Mouse (Mus musculus): ENCODE results near the gene Dus4l. TPM values are rescaled to one million over a fixed set of nuclear protein-coding genes. Genes with fewer than 3 reads are reported as not detected.

The Dus4l gene
- total and polyA plus RNA-seq, 3 experiments = 16.1 to 32.8 (median 23.2) TPM

- H3K36me3 ChIP-seq (replicated peaks in 1 of 2; ENCODE audit: control insufficient read depth in 1 of 2, insufficient read depth in 1 of 2, low read length in 1 of 2) = peaks cover 2 to 17% of the 10 kb centered on the region in 2 experiments
- H3K9ac ChIP-seq (ENCODE audit: insufficient read depth, low read depth) = no peak overlapping the region
- TF ChIP-seq MAFK (IDR thresholded peaks at IDR 0.05; ENCODE audit: insufficient replicate concordance, low read length) (no peak), RAD21 (IDR thresholded peaks at IDR 0.05; ENCODE audit: low read depth, low read length) (no peak), ZKSCAN1 (IDR thresholded peaks at IDR 0.05; ENCODE audit: borderline replicate concordance, low read depth, low read length) (no peak), E2F4 (IDR thresholded peaks at IDR 0.05; ENCODE audit: insufficient replicate concordance, low read depth, low read length) (no peak), PAX5 (IDR thresholded peaks at IDR 0.05; ENCODE audit: low read length) (no peak), MXI1 (IDR thresholded peaks at IDR 0.05; ENCODE audit: low read depth, low read length) (no peak), JUN (IDR thresholded peaks at IDR 0.05; ENCODE audit: insufficient read depth, low read depth, low read length) (no peak), KAT2A (IDR thresholded peaks at IDR 0.05; ENCODE audit: insufficient replicate concordance, low read length) (no peak)
- H3K79me2 ChIP-seq (replicated peaks; ENCODE audit: control insufficient read depth, extremely low read depth, insufficient read depth, poor library complexity, severe bottlenecking) = no peaks in the 10 kb centered on the region
- H3K27ac ChIP-seq (ENCODE audit: insufficient read depth, low read depth) = no peak overlapping the region
- no peak overlapping the region for H3K4me2 ChIP-seq (ENCODE audit: insufficient read depth, low read depth, poor library complexity, severe bottlenecking)
- in situ Hi-C loops (cut with MboI; ENCODE audit: low pct_ligation_motif_present, low pct_unique_long_range_greater_than_20kb, low sequenced_read_pairs) = no loop called here
- H3K9me3 ChIP-seq (replicated peaks; ENCODE audit: low read length) = no peaks in the 10 kb centered on the region
- no peaks in the 10 kb centered on the region for H3K4me1 ChIP-seq (ENCODE audit: control insufficient read depth in 1 of 2, insufficient read depth in 2 of 2)
- no peak for DNase-seq (ENCODE audit: extremely low read depth)
- no peaks in the 10 kb centered on the region for H3K27me3 ChIP-seq (replicated peaks)
- dilution Hi-C loops (cut with MboI; ENCODE audit: extremely low pct_ligation_motif_present, extremely low pct_unique_long_range_greater_than_20kb, low sequenced_read_pairs) = no loop called here
- no peak overlapping the region for H3K4me3 ChIP-seq (replicated peaks in 1 of 3; ENCODE audit: low read depth in 2 of 3, low read length in 2 of 3, poor library complexity in 1 of 3)
Measured at GRCm38 (mm10) chr12:31693278-31693677, 38.7 kb upstream of the Dus4l start.

- dilution Hi-C loops (cut with MboI; ENCODE audit: extremely low pct_ligation_motif_present, extremely low pct_unique_long_range_greater_than_20kb, low sequenced_read_pairs) = no loop called here
- no peak overlapping the region for H3K4me2 ChIP-seq (ENCODE audit: insufficient read depth, low read depth, poor library complexity, severe bottlenecking)
- in situ Hi-C loops (cut with MboI; ENCODE audit: low pct_ligation_motif_present, low pct_unique_long_range_greater_than_20kb, low sequenced_read_pairs) = no loop called here
- H3K9me3 ChIP-seq (replicated peaks; ENCODE audit: low read length) = no peaks in the 10 kb centered on the region
- no peaks in the 10 kb centered on the region for H3K79me2 ChIP-seq (replicated peaks; ENCODE audit: control insufficient read depth, extremely low read depth, insufficient read depth, poor library complexity, severe bottlenecking)
- H3K9ac ChIP-seq (ENCODE audit: insufficient read depth, low read depth) = no peak overlapping the region
- no peaks in the 10 kb centered on the region for H3K4me1 ChIP-seq (ENCODE audit: control insufficient read depth in 1 of 2, insufficient read depth in 2 of 2)
- H3K27me3 ChIP-seq (replicated peaks) = no peaks in the 10 kb centered on the region
- TF ChIP-seq JUND (conservative IDR thresholded peaks at IDR 0.05; ENCODE audit: low read depth, low read length) (no peak), TCF12 (IDR thresholded peaks at IDR 0.05; ENCODE audit: low read depth, low read length) (no peak), USF2 (conservative IDR thresholded peaks at IDR 0.05; ENCODE audit: low read depth, low read length) (no peak), CHD2 (IDR thresholded peaks at IDR 0.05; ENCODE audit: low read length) (no peak), ELF1 (IDR thresholded peaks at IDR 0.05; ENCODE audit: low read depth, low read length) (no peak), PAX5 (IDR thresholded peaks at IDR 0.05; ENCODE audit: low read length) (no peak), ZNF384 (IDR thresholded peaks at IDR 0.05; ENCODE audit: low read depth, low read length) (no peak), MEF2A (IDR thresholded peaks at IDR 0.05; ENCODE audit: borderline replicate concordance, low read depth, low read length) (no peak), KAT2A (IDR thresholded peaks at IDR 0.05; ENCODE audit: insufficient replicate concordance, low read length) (no peak), MXI1 (IDR thresholded peaks at IDR 0.05; ENCODE audit: low read depth, low read length) (no peak)
- no peak overlapping the region for H3K4me3 ChIP-seq (replicated peaks in 1 of 3; ENCODE audit: low read depth in 2 of 3, low read length in 2 of 3, poor library complexity in 1 of 3)
- DNase-seq (ENCODE audit: extremely low read depth) = no peak
- H3K27ac ChIP-seq (ENCODE audit: insufficient read depth, low read depth) = no peak overlapping the region
- peaks cover 2 to 28% of the 10 kb centered on the region in 2 experiments for H3K36me3 ChIP-seq (replicated peaks in 1 of 2; ENCODE audit: control insufficient read depth in 1 of 2, insufficient read depth in 1 of 2, low read length in 1 of 2)
Measured at GRCm38 (mm10) chr12:31686679-31687078, 32.1 kb upstream of the Dus4l start.
